Mouse (Mus musculus) T-cell, adult 66 days (primary cell): Measurements from ENCODE around the gene Krt5. TPM values are rescaled to one million over a fixed set of nuclear protein-coding genes. Genes with fewer than 3 reads are reported as not detected.

ENCODE experiments used
- total RNA-seq, 2 experiments: library from RNA; stranded (reverse); gene quantifications; 3 replicates in 1 of 2; 4 replicates in 1 of 2; pipeline ENCODE4 v1.2.4; 2023

Krt5 gene
- total RNA-seq = not detected

DNA sequence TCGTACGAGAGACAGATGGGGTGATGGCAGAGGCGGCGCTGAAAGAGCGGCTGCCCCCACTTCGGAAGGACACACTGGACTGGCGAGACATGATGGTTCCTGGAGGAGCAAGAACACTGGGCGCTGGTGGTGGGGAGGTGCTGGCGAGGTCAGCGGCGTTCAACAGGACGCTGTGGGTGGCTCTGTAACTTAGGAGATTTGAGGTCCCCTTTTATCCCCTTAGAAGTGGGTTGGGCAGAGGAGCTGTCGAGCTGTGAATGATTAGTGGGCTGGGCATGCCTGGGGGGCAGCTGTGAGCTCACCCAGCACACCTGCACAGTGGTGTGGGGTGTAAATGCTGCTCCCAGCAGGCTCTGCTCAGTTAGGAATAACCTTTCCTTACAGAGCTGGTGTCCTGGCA lies at the start of gene Krt5:
Gene Krt5, minus strand, starts transcription at position 179 of the 400 bp plus-strand sequence.

DNA sequence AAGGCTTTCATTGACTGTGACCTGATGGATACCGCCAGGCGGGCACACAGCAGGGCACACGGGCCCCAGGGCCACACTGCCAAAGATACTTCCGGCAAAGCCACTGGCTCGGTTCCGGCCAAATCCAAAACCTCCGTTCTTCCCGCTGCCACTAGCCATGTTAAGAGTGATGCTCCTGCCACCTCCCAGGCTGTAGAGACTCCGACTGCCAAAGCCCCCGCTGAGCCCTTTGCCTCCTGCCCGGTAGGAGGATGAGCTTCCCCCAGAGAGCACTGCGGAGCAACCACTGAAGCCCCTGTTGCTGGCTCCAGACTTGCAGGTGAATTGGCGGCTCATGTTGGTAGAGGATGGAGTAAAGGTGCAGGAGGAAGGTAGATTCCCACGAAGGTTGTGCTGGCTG lies 30.0 kb upstream of the Krt5 start, which contains the start of gene Krt71:
Gene Krt71, minus strand, starts transcription at position 399 of the 400 bp plus-strand sequence.

GRCm38 (mm10) chr15:101694207-101694606 lies 18.5 kb downstream of the Krt5 start, which contains the start of gene Krt6a:
Krt6a (minus strand) TSS chr15:101694307.

GRCm38 (mm10) chr15:101680187-101680586 lies 32.5 kb downstream of the Krt5 start, which contains the start of gene Krt6b:
Krt6b (minus strand) TSS chr15:101680287.

Other genes starting within 250 kb of the Krt5 start
- gene Krt81, start 249.1 kb downstream of the Krt5 start, total RNA-seq = not detected
- gene Krt86, start 239.4 kb downstream of the Krt5 start, total RNA-seq = not detected
- under 1 TPM; 0.55 to 0.95 TPM for gene Krt83, start 221.4 kb downstream of the Krt5 start, total RNA-seq
- not detected for gene Gm49425, start 195.6 kb downstream of the Krt5 start, total RNA-seq
- not detected for gene Krt84, start 180.1 kb downstream of the Krt5 start, total RNA-seq
- gene Krt82, start 162.2 kb downstream of the Krt5 start, total RNA-seq = not detected
- gene Krt90, start 149.9 kb downstream of the Krt5 start, total RNA-seq = not detected
- not detected for gene Krt75, start 139.0 kb downstream of the Krt5 start, total RNA-seq
- gene Gm5414, start 84.7 kb downstream of the Krt5 start, total RNA-seq = not detected
- gene Gm5478, start 65.5 kb downstream of the Krt5 start, total RNA-seq = not detected
- gene Krt6b, start 32.6 kb downstream of the Krt5 start, total RNA-seq = not detected
- gene Krt6a, start 18.6 kb downstream of the Krt5 start, total RNA-seq = not detected
- gene Krt71, start 30.2 kb upstream of the Krt5 start, total RNA-seq = not detected
- not detected for gene Krt72, start 73.6 kb upstream of the Krt5 start, total RNA-seq
- gene Krt73, start 89.4 kb upstream of the Krt5 start, total RNA-seq = not detected
- gene Krt2, start 105.3 kb upstream of the Krt5 start, total RNA-seq = not detected
- not detected for gene Krt1, start 137.9 kb upstream of the Krt5 start, total RNA-seq
- not detected for gene Krt77, start 156.8 kb upstream of the Krt5 start, total RNA-seq
- gene Krt76, start 180.0 kb upstream of the Krt5 start, total RNA-seq = not detected
- gene Krt4, start 211.8 kb upstream of the Krt5 start, total RNA-seq = not detected
- gene Krt79, start 227.4 kb upstream of the Krt5 start, total RNA-seq = not detected
- gene Krt78, start 241.4 kb upstream of the Krt5 start, total RNA-seq = not detected